Mouse (Mus musculus): Measurements from ENCODE around the gene Spint2.

Spint2 gene

GRCm38 (mm10) chr7:29279261-29279660 lies 2.5 kb downstream of the Spint2 start:
- DNase-seq = peak; percentile 29 to 49

- DNase-seq = no peak
Observed at GRCm38 (mm10) chr7:29277510-29277909, 4.2 kb downstream of the Spint2 start.

- DNase-seq = no peak
Observed at GRCm38 (mm10) chr7:29276715-29277114, 5.0 kb downstream of the Spint2 start.

GRCm38 (mm10) chr7:29271687-29272465 lies 9.8 kb downstream of the Spint2 start:
- DNase-seq = no peak

- no peak for DNase-seq
Observed at GRCm38 (mm10) chr7:29270445-29270844, 11.3 kb downstream of the Spint2 start.

- no peak for DNase-seq
Observed at GRCm38 (mm10) chr7:29266931-29267330, 14.8 kb downstream of the Spint2 start.

- DNase-seq = no peak
Observed at GRCm38 (mm10) chr7:29265636-29266035, 16.1 kb downstream of the Spint2 start.

GRCm38 (mm10) chr7:29263831-29264230 lies 17.9 kb downstream of the Spint2 start:
- DNase-seq = no peak

GRCm38 (mm10) chr7:29262151-29262550 lies 19.6 kb downstream of the Spint2 start:
- no peak for DNase-seq

- peak; percentile 35 to 57 for DNase-seq
Observed at GRCm38 (mm10) chr7:29259781-29260730, 21.7 kb downstream of the Spint2 start.

- DNase-seq = no peak
Observed at GRCm38 (mm10) chr7:29257368-29257767, 24.3 kb downstream of the Spint2 start.

- DNase-seq = no peak
Observed at GRCm38 (mm10) chr7:29255875-29256274, 25.8 kb downstream of the Spint2 start.

- no peak for DNase-seq
Observed at GRCm38 (mm10) chr7:29253842-29254241, 27.9 kb downstream of the Spint2 start.

- peak; percentile 60 to 74 for DNase-seq
Observed at GRCm38 (mm10) chr7:29251166-29251565, 30.5 kb downstream of the Spint2 start.

GRCm38 (mm10) chr7:29248261-29248841 lies 33.4 kb downstream of the Spint2 start, which contains the start of gene 2200002D01Rik:
2200002D01Rik (minus strand) TSS chr7:29248466.
- peak; percentile 49 to 51 for DNase-seq

GRCm38 (mm10) chr7:29247706-29248105 lies 34.0 kb downstream of the Spint2 start:
- DNase-seq = peak in 1 of 2 experiments; percentile 43

GRCm38 (mm10) chr7:29247314-29247700 lies 34.4 kb downstream of the Spint2 start:
- DNase-seq = peak; percentile 83 to 87

GRCm38 (mm10) chr7:29246619-29247313 lies 34.9 kb downstream of the Spint2 start:
- DNase-seq = no peak

GRCm38 (mm10) chr7:29246015-29246414 lies 35.7 kb downstream of the Spint2 start:
- no peak for DNase-seq

GRCm38 (mm10) chr7:29244732-29245416 lies 36.8 kb downstream of the Spint2 start:
- DNase-seq = peak; percentile 36 to 46

GRCm38 (mm10) chr7:29238019-29238967 lies 43.4 kb downstream of the Spint2 start, which contains the start of gene Yif1b:
Yif1b (plus strand) TSS chr7:29238329.
- peak; percentile 98 to 99 for DNase-seq
